Comparison of ENCODE assay signal across 24 mouse cellular contexts in the genomic region with DNA sequence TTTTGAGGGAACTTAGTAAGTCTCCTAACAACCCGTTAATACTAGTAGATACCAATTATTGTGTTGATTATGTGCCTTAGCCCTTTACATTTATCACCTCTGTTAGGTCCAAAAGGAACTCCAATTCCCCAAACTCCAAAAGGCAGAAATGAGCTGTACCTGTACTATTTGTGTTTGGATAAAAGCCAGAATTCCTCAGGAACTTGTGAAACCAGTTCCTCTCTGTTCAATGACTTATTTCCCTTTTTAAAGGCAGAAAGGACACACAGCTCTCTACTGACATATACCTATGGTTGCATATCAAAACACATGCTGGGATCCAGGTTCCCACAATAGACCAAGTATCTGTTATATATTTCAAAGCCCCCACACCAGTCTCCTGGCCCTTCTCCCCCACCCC. TPM values are rescaled to one million over a fixed set of nuclear protein-coding genes. Genes with fewer than 3 reads are reported as not detected.
DNase-seq lines count a peak whose midpoint lies in the region; ATAC-seq lines count a peak whose summit lies in the region.
"Had no signal": no experiment of that assay in that cellular context is flagged by ENCODE, and none has a peak within 500 bp of the region (broad histone marks: within the 10 kb centered on the region; RNA-seq: fewer than 3 reads in every experiment).

No protein-coding gene starts in this region.

- no peak overlapping the region for H3K9ac ChIP-seq in lung, embryonic 16.5 days (ENCODE audit: low read length)
- H3K9ac ChIP-seq: forebrain, embryonic 15.5 days; hindbrain, embryonic 12.5 days had no signal

- H3K4me2 ChIP-seq in lung, embryonic 16.5 days (ENCODE audit: low read depth, low read length), result no peak overlapping the region
- H3K4me2 ChIP-seq: forebrain, embryonic 15.5 days; hindbrain, embryonic 12.5 days had no signal

- H3K36me3 ChIP-seq in lung, embryonic 16.5 days (ENCODE audit: control insufficient read depth, insufficient read depth, low read length), result no peaks in the 10 kb centered on the region
- H3K36me3 ChIP-seq: forebrain, embryonic 15.5 days; heart, embryonic 10.5 days; hindbrain, embryonic 12.5 days had no signal

- H3K4me1 ChIP-seq in lung, embryonic 16.5 days (replicated peaks; ENCODE audit: control insufficient read depth, insufficient read depth, low read length), result no peaks in the 10 kb centered on the region
- H3K4me1 ChIP-seq: forebrain, embryonic 15.5 days; heart, embryonic 10.5 days; hindbrain, embryonic 12.5 days had no signal

- H3K27me3 ChIP-seq in lung, embryonic 16.5 days (ENCODE audit: control insufficient read depth, insufficient read depth, low read depth, low read length), result no peaks in the 10 kb centered on the region
- H3K27me3 ChIP-seq: CH12.LX; forebrain, embryonic 15.5 days; hindbrain, embryonic 12.5 days had no signal

- no peak overlapping the region for H3K4me3 ChIP-seq in lung, embryonic 16.5 days (ENCODE audit: low read length)
- H3K4me3 ChIP-seq: forebrain, embryonic 15.5 days; heart, embryonic 10.5 days; hindbrain, embryonic 12.5 days had no signal

- 60% methylated on average over 1 of the region's 1 CpGs for WGBS in lung, embryonic 16.5 days

- peak; percentile 51 for DNase-seq in kidney, adult 9 months
- DNase-seq in kidney, postnatal 10 days, result no peak
- DNase-seq in lung, adult 18-20 months, result no peak
- peak; percentile 13 for DNase-seq in lung, postnatal 36 days
- DNase-seq in embryo, embryonic 11 days, result no peak
- DNase-seq: adrenal gland, adult 2 months; adrenal gland, postnatal 25 days; cerebellum, adult 18-20 months; cerebellum, adult 9-11 months; cerebellum, postnatal 36 days; gastrocnemius, postnatal 36 days; heart, adult 18-20 months; heart, postnatal 10 days; heart, postnatal 4 days had no signal

- H3K27ac ChIP-seq in lung, embryonic 16.5 days (ENCODE audit: low read length), result no peak overlapping the region
- H3K27ac ChIP-seq: forebrain, embryonic 15.5 days; heart, embryonic 10.5 days; hindbrain, embryonic 12.5 days had no signal

- ATAC-seq in lung, embryonic 16.5 days (ENCODE audit: low read depth), result peak; percentile 70
- ATAC-seq in granulocyte monocyte progenitor cell, adult 5-6 weeks (replicated peaks; ENCODE audit: poor library complexity, severe bottlenecking), result 0 out of 2 replicates have a peak, but pooled peaks have one; percentile 17
- ATAC-seq: forebrain, embryonic 15.5 days had no signal

- no peaks in the 10 kb centered on the region for H3K9me3 ChIP-seq in lung, embryonic 16.5 days (ENCODE audit: control insufficient read depth, low read length)
- H3K9me3 ChIP-seq: forebrain, embryonic 15.5 days; heart, embryonic 10.5 days; hindbrain, embryonic 12.5 days had no signal

RNA-seq across cellular contexts. Expression of a gene that starts 57.7 kb away (rescaled TPM):
- polyA plus RNA-seq in lung, embryonic 16.5 days (2015; fragmentation: Nextera tagmentation; extraction: Ambion mirVana), result 0.06 TPM in 1 of 2 replicates, not detected in the other
- total RNA-seq in granulocyte monocyte progenitor cell, adult 5-6 weeks (2014; fragmentation: Nextera tagmentation), result not detected in 2 replicates
- total RNA-seq in granulocyte monocyte progenitor cell, adult 5-6 weeks (2017), result not detected in 2 replicates
- total RNA-seq: adrenal gland, adult 2 months; adrenal gland, postnatal 25 days; CH12.LX; gastrocnemius, adult 8-10 months; gastrocnemius, postnatal 36 days; heart, adult 18-20 months; heart, postnatal 10 days; heart, postnatal 4 days had no signal
- polyA plus RNA-seq: adrenal gland, adult 2 months; embryonic facial prominence, embryonic 11.5 days; forebrain, embryonic 11.5 days; heart, embryonic 14.5 days had no signal

Comparison
In these comparisons a context has a peak if more than half of its experiments do, and no peak if none do; other contexts are left out.
1. DNase-seq: peak in kidney, adult 9 months (single experiment) and lung, postnatal 36 days (single experiment); none in kidney, postnatal 10 days (single experiment), lung, adult 18-20 months (0 of 2) and embryo, embryonic 11 days (single experiment).